Mouse (Mus musculus) stomach, postnatal 0 days (tissue): ENCODE measurements at regions not wholly inside any gene's neighbourhood (a gene's known extent, or its start where the extent isn't known, plus 50 kb on each side); places are given as distances from the start of the nearest gene placed in this dataset.

Source experiments
- CTCF ChIP-seq: IDR thresholded peaks from 2 replicates; pipeline ENCODE4 v1.5.1; 2016; ENCODE audit warnings: antibody characterized with exemption, low read depth, mild to moderate bottlenecking, moderate library complexity
- EP300 ChIP-seq: optimal IDR thresholded peaks from 2 replicates; pipeline ENCODE3; 2016; ENCODE audit warnings: antibody characterized with exemption

GRCm38 (mm10) chr9:120733681-120734465 is 162.6 kb downstream of the Rpl14 start:
- TF ChIP-seq CTCF = peak; percentile 61
- no peak for TF ChIP-seq EP300
